Mouse (Mus musculus) liver, embryonic 11.5 days (tissue): ENCODE results near the gene Slc27a2. TPM values are rescaled to one million over a fixed set of nuclear protein-coding genes. Genes with fewer than 3 reads are reported as not detected.
"Not testable (repeated sequence)": the region's sequence is repeated elsewhere in the genome, so short reads cannot be mapped to it uniquely, and the experiment has no call there.

Experiments
- ATAC-seq: fragments of 200-750 bp; cut with Nextera tagmentation; replicated peaks from 2 replicates; pipeline ENCODE4 v1.8.0; 2017; ENCODE audit warnings: moderate number of reproducible peaks, mild to moderate bottlenecking, moderate TSS enrichment, moderate library complexity; ENCODE audit not compliant: low FRiP score
- DNase-seq: peaks from one replicate; pipeline ENCODE4 v3.0.0-alpha.2; 2017; ENCODE audit warnings: low spot score
- H3K27ac ChIP-seq: fragments of 300-500 bp; sonication (generic); 2 replicates; pipeline ENCODE4 v1.5.1; 2014; ENCODE audit warnings: mild to moderate bottlenecking, low read depth, low read length, control low read depth
- H3K27me3 ChIP-seq: fragments of 300-500 bp; sonication (generic); replicated peaks from 2 replicates; pipeline ENCODE4 v1.6.1; 2014; ENCODE audit warnings: low read length, mixed read lengths; ENCODE audit not compliant: control insufficient read depth, insufficient read depth
- H3K36me3 ChIP-seq: fragments of 300-500 bp; sonication (generic); 2 replicates; pipeline ENCODE4 v1.6.1; 2014; ENCODE audit warnings: mild to moderate bottlenecking, low read length, moderate library complexity, mixed read lengths; ENCODE audit not compliant: control insufficient read depth, insufficient read depth
- H3K4me1 ChIP-seq: fragments of 300-500 bp; sonication (generic); replicated peaks from 2 replicates; pipeline ENCODE4 v1.6.1; 2014; ENCODE audit warnings: low read length, mixed read lengths; ENCODE audit not compliant: control insufficient read depth, insufficient read depth
- H3K4me2 ChIP-seq: fragments of 300-500 bp; sonication (generic); 2 replicates; pipeline ENCODE4 v1.6.1; 2014; ENCODE audit warnings: mild to moderate bottlenecking, control low read depth, moderate library complexity
- H3K4me3 ChIP-seq: fragments of 300-500 bp; sonication (generic); 2 replicates; pipeline ENCODE4 v1.5.1; 2014; ENCODE audit warnings: low read depth, low read length, control low read depth
- H3K9ac ChIP-seq: fragments of 300-500 bp; sonication (generic); 2 replicates; pipeline ENCODE4 v1.6.1; 2014; ENCODE audit warnings: low read depth, low read length, control low read depth
- H3K9me3 ChIP-seq: fragments of 300-500 bp; sonication (generic); 2 replicates; pipeline ENCODE4 v1.6.1; 2016; ENCODE audit warnings: low read length, inconsistent platforms, mixed read lengths; ENCODE audit not compliant: control insufficient read depth
- WGBS: fragments of 180-500 bp; shearing (Covaris S2); extraction: QIAGEN DNeasy Blood & Tissue Kit; methylation state at CpG from one replicate; pipeline ENCODE4 v1.1.7; 2014; 5-methylcytosine and 5-hydroxymethylcytosine counted together
- polyA plus RNA-seq: library from polyadenylated mRNA; unstranded; fragments of >200 nt; fragmentation: Nextera tagmentation; extraction: Ambion mirVana; gene quantifications from 2 replicates; pipeline ENCODE4 v1.2.1, GENCODE M21; 2014

The Slc27a2 gene
- polyA plus RNA-seq, 1 experiment from 2014 or later: 39.0 TPM

DNA sequence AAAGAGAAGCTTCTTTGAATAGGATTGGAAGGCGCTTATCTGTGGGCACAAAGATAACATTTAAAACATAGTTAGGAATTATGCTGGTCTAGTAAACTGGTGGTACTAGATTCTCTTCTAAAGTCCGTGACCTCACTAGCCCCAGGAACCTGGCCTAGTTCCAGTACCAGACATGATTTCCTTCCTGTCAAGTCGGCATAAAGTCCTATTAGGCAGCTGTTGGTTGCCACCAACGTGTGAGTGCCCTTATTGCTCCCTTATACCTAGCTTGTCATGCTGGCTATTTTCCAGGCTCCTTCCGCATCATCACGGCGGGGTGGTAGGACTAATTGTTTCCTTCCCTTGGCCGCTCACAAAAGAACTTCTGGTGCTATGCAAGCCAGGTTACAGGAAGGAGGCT lies 30.2 kb upstream of the Slc27a2 start:
- DNase-seq: no peak
- no peak overlapping the region for H3K4me2 ChIP-seq
- H3K4me3 ChIP-seq: no peak overlapping the region
- no peaks in the 10 kb centered on the region for H3K4me1 ChIP-seq
- H3K36me3 ChIP-seq: no peaks in the 10 kb centered on the region
- no peaks in the 10 kb centered on the region for H3K9me3 ChIP-seq
- no peak overlapping the region for H3K27ac ChIP-seq
- no peak for ATAC-seq
- H3K27me3 ChIP-seq: no peaks in the 10 kb centered on the region
- 68% methylated on average over 8 of the region's 8 CpGs for WGBS
- no peak overlapping the region for H3K9ac ChIP-seq

DNA sequence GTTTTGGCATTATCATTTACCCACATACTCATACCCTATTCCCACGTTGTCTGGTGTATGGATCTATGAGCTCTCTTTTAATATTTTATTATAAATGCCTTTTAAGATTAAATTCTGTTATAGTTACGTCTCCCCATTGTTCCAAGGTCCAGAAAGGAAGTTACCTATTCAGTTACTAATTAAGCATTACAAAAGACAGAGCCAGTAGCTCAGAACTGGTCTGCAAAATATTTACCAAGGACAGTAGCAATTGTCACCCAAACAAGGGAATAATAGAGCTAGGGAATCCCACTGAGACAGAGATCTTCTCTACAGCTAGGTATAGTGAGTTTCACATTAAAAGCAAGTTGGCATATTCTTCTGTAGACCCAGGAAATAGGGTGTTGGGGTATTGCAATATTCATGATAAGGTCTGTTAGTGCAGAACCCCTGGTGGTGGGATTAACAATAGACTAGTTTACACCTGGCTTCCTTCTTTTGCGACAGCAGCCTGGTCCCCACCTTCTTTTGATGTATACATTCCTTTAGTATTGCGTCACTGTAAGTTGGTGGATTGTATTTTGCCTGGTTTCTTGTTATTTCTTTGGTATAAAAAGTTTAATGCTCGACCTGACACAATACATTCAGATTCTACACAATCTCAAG lies 29.0 kb upstream of the Slc27a2 start:
- ATAC-seq: not testable (repeated sequence)

DNA sequence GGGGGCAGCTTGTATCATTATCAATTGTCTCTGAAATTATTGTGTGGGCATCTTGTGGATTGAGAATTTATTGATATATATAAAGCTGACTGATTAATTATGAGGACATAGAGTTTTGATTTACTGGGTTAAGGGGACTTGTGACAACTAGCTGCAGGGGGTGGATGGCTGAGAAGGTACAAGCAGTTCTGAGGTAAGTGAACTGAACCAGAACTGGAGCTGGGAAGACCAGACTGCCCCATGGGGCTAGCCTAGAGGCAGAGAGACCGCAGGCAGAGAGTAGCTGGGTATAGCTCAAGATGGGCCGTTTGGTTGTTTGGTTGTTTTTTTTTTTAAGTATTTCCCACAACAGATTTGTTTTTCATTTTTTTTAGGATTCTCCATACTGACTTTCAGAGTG lies 27.9 kb upstream of the Slc27a2 start:
- no peaks in the 10 kb centered on the region for H3K4me1 ChIP-seq
- ATAC-seq: no peak
- no peak overlapping the region for H3K4me3 ChIP-seq
- no peaks in the 10 kb centered on the region for H3K36me3 ChIP-seq
- no peak for DNase-seq
- no peaks in the 10 kb centered on the region for H3K9me3 ChIP-seq
- 74% methylated on average over 2 of the region's 2 CpGs for WGBS
- H3K4me2 ChIP-seq: no peak overlapping the region
- H3K27ac ChIP-seq: no peak overlapping the region
- H3K9ac ChIP-seq: no peak overlapping the region
- no peaks in the 10 kb centered on the region for H3K27me3 ChIP-seq

More for the DNA sequence above, 29.0 kb upstream of the Slc27a2 start:
- not testable (repeated sequence) for H3K4me2 ChIP-seq, H3K4me1 ChIP-seq, H3K9ac ChIP-seq, H3K27ac ChIP-seq, DNase-seq, H3K36me3 ChIP-seq, H3K4me3 ChIP-seq, H3K27me3 ChIP-seq, H3K9me3 ChIP-seq
- WGBS: 66% methylated on average over 5 of the region's 5 CpGs

GRCm38 (mm10) chr2:126527461-126527860 lies 24.7 kb upstream of the Slc27a2 start:
- no peak overlapping the region for H3K4me2 ChIP-seq
- H3K36me3 ChIP-seq: no peaks in the 10 kb centered on the region
- ATAC-seq: no peak
- H3K9me3 ChIP-seq: no peaks in the 10 kb centered on the region
- 63% methylated on average over 8 of the region's 8 CpGs for WGBS
- no peak for DNase-seq
- H3K9ac ChIP-seq: no peak overlapping the region
- no peak overlapping the region for H3K4me3 ChIP-seq
- H3K27ac ChIP-seq: no peak overlapping the region
- no peaks in the 10 kb centered on the region for H3K27me3 ChIP-seq
- no peaks in the 10 kb centered on the region for H3K4me1 ChIP-seq

DNA sequence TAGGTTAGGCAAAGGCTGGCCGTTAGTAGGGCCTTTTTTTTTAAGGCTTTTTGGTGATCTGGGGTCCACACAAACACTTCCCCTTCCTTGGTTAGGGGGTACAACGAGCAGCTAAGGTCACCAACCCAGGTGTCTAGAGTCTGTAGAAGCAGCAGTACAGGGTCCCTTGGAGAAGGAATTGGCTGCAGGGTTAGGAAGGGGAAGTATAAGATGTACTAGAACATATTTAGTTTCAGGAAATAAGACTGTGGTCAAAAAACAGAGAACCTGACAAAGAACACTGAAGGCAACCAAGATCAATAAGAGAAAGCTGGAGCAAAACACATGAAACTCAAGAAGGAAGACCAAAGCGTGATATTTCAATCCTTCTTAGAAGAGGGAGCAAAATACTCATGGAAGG lies 21.6 kb upstream of the Slc27a2 start:
- Histone ChIP-seq H3K4me3 (no peak overlapping the region), H3K4me2 (no peak overlapping the region), H3K27ac (no peak overlapping the region), H3K27me3 (no peaks in the 10 kb centered on the region), H3K36me3 (no peaks in the 10 kb centered on the region), H3K4me1 (no peaks in the 10 kb centered on the region), H3K9me3 (no peaks in the 10 kb centered on the region), H3K9ac (no peak overlapping the region)
- ATAC-seq (no peak), DNase-seq (no peak)
- 59% methylated on average over 3 of the region's 3 CpGs for WGBS

GRCm38 (mm10) chr2:126537654-126538053 lies 14.6 kb upstream of the Slc27a2 start:
- H3K27me3 ChIP-seq: no peaks in the 10 kb centered on the region

GRCm38 (mm10) chr2:126540390-126540925 lies 11.7 kb upstream of the Slc27a2 start:
- no peaks in the 10 kb centered on the region for H3K27me3 ChIP-seq
- no peak overlapping the region for H3K4me3 ChIP-seq
- DNase-seq: no peak
- no peak overlapping the region for H3K27ac ChIP-seq
- no peaks in the 10 kb centered on the region for H3K4me1 ChIP-seq
- WGBS: 73% methylated on average over 6 of the region's 6 CpGs
- no peak for ATAC-seq
- no peak overlapping the region for H3K4me2 ChIP-seq
- no peaks in the 10 kb centered on the region for H3K9me3 ChIP-seq
- H3K9ac ChIP-seq: no peak overlapping the region
- H3K36me3 ChIP-seq: no peaks in the 10 kb centered on the region

More at GRCm38 (mm10) chr2:126537654-126538053, 14.6 kb upstream of the Slc27a2 start:
- no peaks in the 10 kb centered on the region for H3K9me3 ChIP-seq
- H3K9ac ChIP-seq: no peak overlapping the region
- no peak overlapping the region for H3K4me2 ChIP-seq
- H3K27ac ChIP-seq: no peak overlapping the region
- no peak for ATAC-seq
- H3K4me3 ChIP-seq: no peak overlapping the region
- no peaks in the 10 kb centered on the region for H3K4me1 ChIP-seq
- no peak for DNase-seq
- no peaks in the 10 kb centered on the region for H3K36me3 ChIP-seq

DNA sequence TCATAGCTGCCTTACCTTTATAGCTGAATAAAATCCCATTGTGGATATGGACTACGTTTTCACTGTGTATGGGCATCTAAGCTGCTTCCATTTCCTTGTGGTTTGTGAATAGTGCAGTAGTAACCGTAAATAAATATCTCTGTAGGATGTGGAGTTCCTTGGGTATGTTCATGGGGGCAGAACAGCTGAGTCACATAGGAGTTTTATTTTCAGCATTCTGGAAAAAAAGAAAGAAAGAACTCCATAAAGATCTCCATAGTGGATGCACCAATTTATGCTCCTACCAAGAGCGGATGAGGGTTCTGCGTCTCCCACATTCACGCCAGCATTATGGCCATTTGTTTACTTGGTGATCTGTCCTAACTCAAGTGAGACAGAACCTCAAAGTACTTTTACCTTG lies 10.0 kb upstream of the Slc27a2 start:
- no peak for ATAC-seq
- Histone ChIP-seq H3K4me3 (no peak overlapping the region), H3K27me3 (no peaks in the 10 kb centered on the region), H3K27ac (no peak overlapping the region), H3K9ac (no peak overlapping the region), H3K4me1 (no peaks in the 10 kb centered on the region), H3K36me3 (no peaks in the 10 kb centered on the region), H3K4me2 (no peak overlapping the region), H3K9me3 (no peaks in the 10 kb centered on the region)
- 83% methylated on average over 5 of the region's 5 CpGs for WGBS
- no peak for DNase-seq

GRCm38 (mm10) chr2:126545297-126545696 lies 6.9 kb upstream of the Slc27a2 start:
- no peak overlapping the region for H3K9ac ChIP-seq
- ATAC-seq: no peak
- 70% methylated on average over 5 of the region's 5 CpGs for WGBS
- H3K27me3 ChIP-seq: no peaks in the 10 kb centered on the region
- DNase-seq: no peak
- no peaks in the 10 kb centered on the region for H3K9me3 ChIP-seq
- H3K4me3 ChIP-seq: no peak overlapping the region
- no peak overlapping the region for H3K4me2 ChIP-seq
- no peaks in the 10 kb centered on the region for H3K4me1 ChIP-seq
- H3K36me3 ChIP-seq: no peaks in the 10 kb centered on the region
- H3K27ac ChIP-seq: no peak overlapping the region
